Mouse (Mus musculus) spleen, adult 2 months (tissue): Measurements from ENCODE around the gene Dhx40. TPM values are rescaled to one million over a fixed set of nuclear protein-coding genes. Genes with fewer than 3 reads are reported as not detected.

ENCODE experiments used
- DNase-seq, 2 experiments: peaks; one replicate each; pipeline versions ENCODE4 v3.0.0 to v3.0.0-alpha.2; 2012 to 2021; ENCODE audit warnings: low spot score in 2 of 2, low read depth in 1 of 2
- H3K27ac ChIP-seq: fragments of 200-500 bp; 2 replicates; pipeline ENCODE4 v1.5.1; 2012; ENCODE audit warnings: low read length, inconsistent platforms; ENCODE audit not compliant: insufficient read depth
- H3K27me3 ChIP-seq: fragments of 200-500 bp; 2 replicates; pipeline ENCODE4 v1.6.1; 2012; ENCODE audit warnings: mild to moderate bottlenecking, moderate library complexity, low read length, inconsistent platforms; ENCODE audit not compliant: control insufficient read depth, insufficient read depth
- H3K36me3 ChIP-seq: fragments of 200-500 bp; 2 replicates; pipeline ENCODE4 v1.6.1; 2012; ENCODE audit warnings: mild to moderate bottlenecking, low read length, inconsistent platforms; ENCODE audit not compliant: control insufficient read depth, insufficient read depth
- H3K4me1 ChIP-seq: fragments of 200-500 bp; 2 replicates; pipeline ENCODE4 v1.6.1; 2011; ENCODE audit warnings: inconsistent platforms; ENCODE audit not compliant: control insufficient read depth, insufficient read depth, insufficient read length
- H3K4me3 ChIP-seq: fragments of 200-500 bp; 2 replicates; pipeline ENCODE4 v1.5.1; 2011; ENCODE audit warnings: mild to moderate bottlenecking, inconsistent platforms; ENCODE audit not compliant: insufficient read depth, insufficient read length; ENCODE audit errors: extremely low read depth
- CTCF ChIP-seq: fragments of 200-500 bp; IDR thresholded peaks from 2 replicates; pipeline ENCODE4 v1.5.1; 2011; ENCODE audit warnings: mild to moderate bottlenecking, inconsistent platforms; ENCODE audit not compliant: insufficient read depth, insufficient read length, insufficient replicate concordance; ENCODE audit errors: extremely low read depth
- POLR2A ChIP-seq: fragments of 200-500 bp; IDR thresholded peaks from 2 replicates; pipeline ENCODE4 v1.6.1; 2011; ENCODE audit warnings: low read depth, low read length, inconsistent platforms
- WGBS: fragments of 180-500 bp; shearing (Covaris S2); methylation state at CpG from one replicate; pipeline ENCODE4 v1.1.7; 2018; 5-methylcytosine and 5-hydroxymethylcytosine counted together
- polyA plus RNA-seq: library from polyadenylated mRNA; depleted of rRNA; stranded (reverse); fragments of >200 nt; gene quantifications from 2 replicates; pipeline ENCODE4 v1.2.3, GENCODE M21; 2012

Gene Dhx40
- polyA plus RNA-seq, 1 experiment, result 2.4 TPM

- H3K4me1 ChIP-seq, result peaks cover 3% of the 10 kb centered on the region
- H3K27ac ChIP-seq, result peak overlapping the region; percentile 97
- 1% methylated on average over 18 of the region's 18 CpGs for WGBS
- H3K4me3 ChIP-seq, result peak overlapping the region; percentile 93
- H3K27me3 ChIP-seq, result no peaks in the 10 kb centered on the region
- no peak for DNase-seq
- H3K36me3 ChIP-seq, result no peaks in the 10 kb centered on the region
- TF ChIP-seq CTCF (no peak), POLR2A (no peak)
Measured at GRCm38 (mm10) chr11:86757142-86757479, 50.4 kb downstream of the Dhx40 start.

GRCm38 (mm10) chr11:86756156-86757141, 51.1 kb downstream of the Dhx40 start:
- H3K36me3 ChIP-seq, result no peaks in the 10 kb centered on the region
- TF ChIP-seq POLR2A (no peak), CTCF (no peak)
- H3K27me3 ChIP-seq, result no peaks in the 10 kb centered on the region
- peak overlapping the region; percentile 93 for H3K4me3 ChIP-seq
- peak in 1 of 2 experiments; percentile 29 for DNase-seq
- peaks cover 4% of the 10 kb centered on the region for H3K4me1 ChIP-seq
- WGBS, result 3% methylated on average over 31 of the region's 31 CpGs
- peak overlapping the region; percentile 97 for H3K27ac ChIP-seq

- Histone ChIP-seq H3K27me3 (no peaks in the 10 kb centered on the region), H3K4me1 (peaks cover 9% of the 10 kb centered on the region), H3K36me3 (no peaks in the 10 kb centered on the region), H3K4me3 (no peak overlapping the region), H3K27ac (no peak overlapping the region)
- TF ChIP-seq POLR2A (no peak), CTCF (no peak)
- DNase-seq, result no peak
Measured at GRCm38 (mm10) chr11:86752404-86752803, 55.1 kb downstream of the Dhx40 start.

GRCm38 (mm10) chr11:86751010-86751409, 56.5 kb downstream of the Dhx40 start:
- no peaks in the 10 kb centered on the region for H3K27me3 ChIP-seq
- WGBS, result 93% methylated on average over 1 of the region's 1 CpGs
- TF ChIP-seq POLR2A, result no peak
- TF ChIP-seq CTCF, result no peak
- no peak overlapping the region for H3K4me3 ChIP-seq
- no peak overlapping the region for H3K27ac ChIP-seq
- DNase-seq, result no peak
- peaks cover 11% of the 10 kb centered on the region for H3K4me1 ChIP-seq
- no peaks in the 10 kb centered on the region for H3K36me3 ChIP-seq

- 89% methylated on average over 3 of the region's 3 CpGs for WGBS
- DNase-seq, result no peak
Measured at GRCm38 (mm10) chr11:86749776-86750423, 57.6 kb downstream of the Dhx40 start.

GRCm38 (mm10) chr11:86745634-86746404, 61.7 kb downstream of the Dhx40 start:
- Histone ChIP-seq H3K27ac (no peak overlapping the region), H3K27me3 (no peaks in the 10 kb centered on the region), H3K4me1 (peaks cover 19% of the 10 kb centered on the region), H3K4me3 (no peak overlapping the region), H3K36me3 (0 out of 2 replicates have a peak, but pooled peaks cover 2% of the 10 kb centered on the region)
- 64% methylated on average over 3 of the region's 3 CpGs for WGBS
- TF ChIP-seq CTCF, result no peak
- no peak for TF ChIP-seq POLR2A
- no peak for DNase-seq

More at GRCm38 (mm10) chr11:86749776-86750423, 57.6 kb downstream of the Dhx40 start:
- Histone ChIP-seq H3K36me3 (no peaks in the 10 kb centered on the region), H3K4me1 (peaks cover 16% of the 10 kb centered on the region), H3K27ac (no peak overlapping the region), H3K27me3 (no peaks in the 10 kb centered on the region), H3K4me3 (no peak overlapping the region)
- TF ChIP-seq CTCF (no peak), POLR2A (no peak)
